Mouse (Mus musculus): ENCODE measurements around the gene Gabrb1. TPM values are rescaled to one million over a fixed set of nuclear protein-coding genes. Genes with fewer than 3 reads are reported as not detected.

The Gabrb1 gene
- total RNA-seq, 1 experiment from 2014 or later, result not detected

GRCm38 (mm10) chr5:72172675-72173074, 514.8 kb downstream of the Gabrb1 start:
- ATAC-seq (replicated peaks in 1 of 2; ENCODE audit: insufficient read depth in 1 of 2, low FRiP score in 2 of 2, low TSS enrichment in 1 of 2, low read depth in 1 of 2, poor library complexity in 2 of 2, severe bottlenecking in 2 of 2), result peak; percentile 47 to 54; a peak in 2 of 4 replicates

- no peak for ATAC-seq (replicated peaks in 1 of 2; ENCODE audit: insufficient read depth in 1 of 2, low FRiP score in 2 of 2, low TSS enrichment in 1 of 2, low read depth in 1 of 2, poor library complexity in 2 of 2, severe bottlenecking in 2 of 2)
Measured at GRCm38 (mm10) chr5:72173521-72173920, 515.6 kb downstream of the Gabrb1 start.

GRCm38 (mm10) chr5:72175050-72175449, 517.1 kb downstream of the Gabrb1 start:
- no peak for ATAC-seq (replicated peaks in 1 of 2; ENCODE audit: insufficient read depth in 1 of 2, low FRiP score in 2 of 2, low TSS enrichment in 1 of 2, low read depth in 1 of 2, poor library complexity in 2 of 2, severe bottlenecking in 2 of 2)

- ATAC-seq (replicated peaks in 1 of 2; ENCODE audit: insufficient read depth in 1 of 2, low FRiP score in 2 of 2, low TSS enrichment in 1 of 2, low read depth in 1 of 2, poor library complexity in 2 of 2, severe bottlenecking in 2 of 2), result no peak
Measured at GRCm38 (mm10) chr5:72175530-72175929, 517.6 kb downstream of the Gabrb1 start.

- ATAC-seq (replicated peaks in 1 of 2; ENCODE audit: insufficient read depth in 1 of 2, low FRiP score in 2 of 2, low TSS enrichment in 1 of 2, low read depth in 1 of 2, poor library complexity in 2 of 2, severe bottlenecking in 2 of 2), result peak; percentile 36 to 42
Measured at GRCm38 (mm10) chr5:72181194-72181593, 523.3 kb downstream of the Gabrb1 start.

- ATAC-seq (replicated peaks in 1 of 2; ENCODE audit: insufficient read depth in 1 of 2, low FRiP score in 2 of 2, low TSS enrichment in 1 of 2, low read depth in 1 of 2, poor library complexity in 2 of 2, severe bottlenecking in 2 of 2), result peak; percentile 81
Measured at GRCm38 (mm10) chr5:72182804-72183203, 524.9 kb downstream of the Gabrb1 start.

GRCm38 (mm10) chr5:72183929-72184328, 526.0 kb downstream of the Gabrb1 start:
- peak; percentile 65 to 75 for ATAC-seq (replicated peaks in 1 of 2; ENCODE audit: insufficient read depth in 1 of 2, low FRiP score in 2 of 2, low TSS enrichment in 1 of 2, low read depth in 1 of 2, poor library complexity in 2 of 2, severe bottlenecking in 2 of 2)

- ATAC-seq (replicated peaks in 1 of 2; ENCODE audit: insufficient read depth in 1 of 2, low FRiP score in 2 of 2, low TSS enrichment in 1 of 2, low read depth in 1 of 2, poor library complexity in 2 of 2, severe bottlenecking in 2 of 2), result peak in 1 of 2 experiments; percentile 13; a peak in 1 of 4 replicates
Measured at GRCm38 (mm10) chr5:72184437-72185100, 526.7 kb downstream of the Gabrb1 start.

GRCm38 (mm10) chr5:72191154-72191553, 533.2 kb downstream of the Gabrb1 start:
- no peak for ATAC-seq (replicated peaks in 1 of 2; ENCODE audit: insufficient read depth in 1 of 2, low FRiP score in 2 of 2, low TSS enrichment in 1 of 2, low read depth in 1 of 2, poor library complexity in 2 of 2, severe bottlenecking in 2 of 2)

GRCm38 (mm10) chr5:72191932-72192331, 534.0 kb downstream of the Gabrb1 start:
- ATAC-seq (replicated peaks in 1 of 2; ENCODE audit: insufficient read depth in 1 of 2, low FRiP score in 2 of 2, low TSS enrichment in 1 of 2, low read depth in 1 of 2, poor library complexity in 2 of 2, severe bottlenecking in 2 of 2), result no peak

- no peak for ATAC-seq (replicated peaks in 1 of 2; ENCODE audit: insufficient read depth in 1 of 2, low FRiP score in 2 of 2, low TSS enrichment in 1 of 2, low read depth in 1 of 2, poor library complexity in 2 of 2, severe bottlenecking in 2 of 2)
Measured at GRCm38 (mm10) chr5:72195442-72195841, 537.5 kb downstream of the Gabrb1 start.

Other genes with a start within 250 kb of the Gabrb1 start
- gene Cox7b2, start 109.9 kb upstream of the Gabrb1 start, total RNA-seq (2017), result not detected in 2 replicates
- gene Gabra4, start 195 bp downstream of the Gabrb1 start, total RNA-seq (2017), result not detected in 2 replicates

All from hematopoietic stem cell, adult 5-6 weeks (primary cell).